Mouse (Mus musculus) heart, adult 10 weeks (tissue): ENCODE data around the gene Pramef6. TPM values are rescaled to one million over a fixed set of nuclear protein-coding genes. Genes with fewer than 3 reads are reported as not detected.

Experiments used
- polyA plus RNA-seq: library from polyadenylated mRNA; stranded (reverse); fragments of 350-450 nt; fragmentation: Illumina TruSeq; extraction: RNeasy Lipid Tissue Mini Kit (QIAGEN cat#74804); gene quantifications from one replicate; pipeline ENCODE4 v1.2.3, GENCODE M21; 2014; ENCODE audit warnings: low read depth, low replicate concordance

The Pramef6 gene
- not detected for polyA plus RNA-seq

DNA sequence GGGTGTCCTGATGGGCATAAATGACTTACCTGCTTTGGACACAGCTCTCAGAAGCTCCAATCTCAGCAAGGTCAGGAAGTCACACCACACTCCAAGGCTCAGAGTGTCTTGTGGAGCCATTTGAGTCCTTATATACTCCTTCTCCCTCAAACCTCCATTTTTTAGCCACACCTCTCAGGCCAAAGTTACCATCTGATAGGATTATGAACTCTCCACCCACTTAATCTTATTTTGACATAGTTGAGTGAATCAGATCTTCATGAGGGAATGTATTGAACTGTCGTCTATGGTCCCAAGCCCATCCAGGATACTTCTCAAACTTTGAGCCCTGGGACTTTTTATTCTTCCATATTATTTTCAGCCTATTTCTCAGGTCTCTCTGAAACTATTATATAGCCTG is at the start of gene Pramef6:
Gene Pramef6 (minus strand): TSS at position 101 of the 400 bp plus-strand sequence.

DNA sequence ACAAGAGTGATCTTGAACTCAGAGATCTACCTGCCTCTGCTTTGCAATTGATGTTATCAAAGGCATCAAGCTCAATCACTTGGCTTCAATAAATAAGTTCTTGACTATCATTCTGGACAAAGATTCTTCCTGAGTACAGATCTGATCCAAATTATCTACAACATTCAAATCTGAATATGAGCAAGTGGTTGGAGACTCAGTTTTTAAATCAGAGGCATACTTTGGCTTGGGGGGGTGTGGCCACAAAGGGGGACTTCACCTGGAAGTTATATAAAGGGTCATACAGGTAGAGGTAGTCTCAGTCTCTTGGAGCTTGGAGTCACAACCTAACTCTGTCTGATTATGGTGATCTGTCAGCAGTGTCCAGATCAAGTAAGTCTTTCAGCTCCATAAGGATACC is 54.0 kb downstream of the Pramef6 start, which contains the start of gene Gm13103:
Gene Gm13103 (plus strand): TSS at position 301 of the 400 bp plus-strand sequence.

Other genes with a start within 250 kb of the Pramef6 start
- gene Gm13088, start 243.1 kb downstream of the Pramef6 start, polyA plus RNA-seq, result not detected
- gene Gm13089, start 197.7 kb downstream of the Pramef6 start, polyA plus RNA-seq, result not detected
- not detected for gene Gm13078, start 180.9 kb downstream of the Pramef6 start, polyA plus RNA-seq
- gene Gm13023, start 111.0 kb downstream of the Pramef6 start, polyA plus RNA-seq, result not detected
- gene Gm13084, start 84.3 kb downstream of the Pramef6 start, polyA plus RNA-seq, result not detected
- not detected for gene Gm13103, start 53.9 kb downstream of the Pramef6 start, polyA plus RNA-seq
- gene Pramef25, start 50.6 kb upstream of the Pramef6 start, polyA plus RNA-seq, result not detected
- not detected for gene Gm13101, start 66.6 kb upstream of the Pramef6 start, polyA plus RNA-seq
- not detected for gene Pramef17, start 94.0 kb upstream of the Pramef6 start, polyA plus RNA-seq
- gene Pramel4, start 158.7 kb upstream of the Pramef6 start, polyA plus RNA-seq, result not detected
- gene Gm13102, start 206.1 kb upstream of the Pramef6 start, polyA plus RNA-seq, result not detected